Mouse (Mus musculus) CH12.LX (cell line): ENCODE measurements around the gene Becn1.

Source experiments
- CHD1 ChIP-seq: IDR thresholded peaks from 2 replicates; pipeline ENCODE4 v1.6.1; 2012; ENCODE audit warnings: low read depth, low read length, improper control_type of control experiment, inconsistent platforms
- CHD2 ChIP-seq: IDR thresholded peaks from 2 replicates; pipeline ENCODE4 v1.6.1; 2011; ENCODE audit warnings: low read length, improper control_type of control experiment
- CTCF ChIP-seq, 2 experiments: IDR thresholded peaks in 1 of 2; conservative IDR thresholded peaks in 1 of 2; 2 replicates each; pipeline ENCODE4 v1.5.1; 2011 to 2012; ENCODE audit warnings: low read depth in 2 of 2, low read length in 2 of 2, improper control_type of control experiment in 1 of 2, inconsistent platforms in 1 of 2, mild to moderate bottlenecking in 1 of 2, moderate library complexity in 1 of 2
- EP300 ChIP-seq: IDR thresholded peaks from 2 replicates; pipeline ENCODE4 v1.6.1; 2011; ENCODE audit warnings: low read length, improper control_type of control experiment
- MEF2A ChIP-seq: IDR thresholded peaks from 2 replicates; pipeline ENCODE4 v1.6.1; 2014; ENCODE audit warnings: low read depth, mild to moderate bottlenecking, inconsistent platforms, low read length, improper control_type of control experiment, borderline replicate concordance
- MYC ChIP-seq: IDR thresholded peaks from 2 replicates; pipeline ENCODE4 v1.6.1; 2011; ENCODE audit warnings: low read depth, mild to moderate bottlenecking, improper control_type of control experiment, low read length
- POLR2A ChIP-seq: IDR thresholded peaks from 2 replicates; pipeline ENCODE4 v1.6.1; 2011; ENCODE audit warnings: low read depth, mild to moderate bottlenecking, improper control_type of control experiment, low read length
- RAD21 ChIP-seq: IDR thresholded peaks from 2 replicates; pipeline ENCODE4 v1.6.1; 2011; ENCODE audit warnings: low read depth, mild to moderate bottlenecking, low read length, improper control_type of control experiment, moderate library complexity
- SIN3A ChIP-seq: IDR thresholded peaks from 2 replicates; pipeline ENCODE4 v1.6.1; 2012; ENCODE audit warnings: low read length, improper control_type of control experiment, inconsistent platforms
- TCF12 ChIP-seq: IDR thresholded peaks from 2 replicates; pipeline ENCODE4 v1.6.1; 2014; ENCODE audit warnings: low read depth, mild to moderate bottlenecking, inconsistent platforms, low read length, improper control_type of control experiment
- ZMIZ1 ChIP-seq: IDR thresholded peaks from 2 replicates; pipeline ENCODE4 v1.6.1; 2012; ENCODE audit warnings: low read depth, mild to moderate bottlenecking, inconsistent platforms, low read length, improper control_type of control experiment

DNA sequence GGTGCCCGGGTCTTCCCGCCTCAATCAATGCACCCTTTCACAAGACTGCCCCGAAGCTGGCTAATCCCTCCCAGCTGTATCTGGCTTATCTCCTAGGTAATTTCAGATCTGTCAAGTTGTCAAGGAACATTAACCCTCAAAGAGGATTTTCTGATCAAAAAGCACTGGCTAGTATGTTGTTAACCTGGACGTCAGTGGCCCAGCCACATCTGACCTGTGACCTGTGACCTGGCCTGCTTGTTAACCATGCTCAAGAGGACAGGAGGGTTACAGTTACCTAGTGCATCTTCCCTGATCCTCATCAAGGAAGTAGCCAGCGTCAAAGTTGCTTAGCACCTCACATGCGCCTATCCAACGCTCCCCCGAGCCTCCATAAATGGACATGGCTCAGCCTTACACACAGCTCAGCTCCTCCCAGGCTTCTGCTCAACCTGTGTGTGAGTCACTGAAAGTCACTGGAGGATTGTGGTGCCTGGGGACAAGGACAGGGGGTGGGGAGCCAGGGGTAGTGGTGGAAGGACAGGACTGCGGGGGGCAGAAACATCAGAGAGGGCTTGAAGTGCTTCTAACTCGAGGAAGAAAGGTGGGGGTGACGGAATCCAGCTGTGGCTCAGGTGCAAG is 49.1 kb upstream of the Becn1 start:
- TF ChIP-seq CTCF (conservative IDR thresholded peaks at IDR 0.05 in 1 of 2, IDR thresholded peaks at IDR 0.05 in 1 of 2; ENCODE audit: low read depth in 2 of 2, low read length in 2 of 2) (no peak), TCF12 (no peak), EP300 (no peak), CHD2 (no peak), MEF2A (no peak), ZMIZ1 (no peak), CHD1 (no peak), SIN3A (no peak), POLR2A (no peak), RAD21 (no peak), MYC (no peak)
